Mouse (Mus musculus) hindbrain, embryonic 14.5 days (tissue): ENCODE data around the gene Zfp811. TPM values are rescaled to one million over a fixed set of nuclear protein-coding genes. Genes with fewer than 3 reads are reported as not detected.
"Not testable (repeated sequence)": the region's sequence is repeated elsewhere in the genome, so short reads cannot be mapped to it uniquely, and the experiment has no call there.

Source experiments
- ATAC-seq: fragments of 200-750 bp; cut with Nextera tagmentation; 2 replicates; pipeline ENCODE4 v1.8.0; 2017; ENCODE audit warnings: moderate number of reproducible peaks, mild to moderate bottlenecking, moderate TSS enrichment, moderate library complexity; ENCODE audit not compliant: low FRiP score
- DNase-seq: peaks from one replicate; pipeline ENCODE4 v3.0.0-alpha.2; 2015; ENCODE audit warnings: low spot score
- H3K27ac ChIP-seq: fragments of 300-500 bp; sonication (generic); 2 replicates; pipeline ENCODE4 v1.5.1; 2014; ENCODE audit warnings: mild to moderate bottlenecking, moderate library complexity
- H3K27me3 ChIP-seq: fragments of 300-500 bp; sonication (generic); 2 replicates; pipeline ENCODE4 v1.6.1; 2014; ENCODE audit warnings: mild to moderate bottlenecking, low read length, mixed read lengths; ENCODE audit not compliant: control insufficient read depth, insufficient read depth
- H3K36me3 ChIP-seq: fragments of 300-500 bp; sonication (generic); replicated peaks from 2 replicates; pipeline ENCODE4 v1.6.1; 2014; ENCODE audit not compliant: control insufficient read depth, insufficient read depth
- H3K4me1 ChIP-seq: fragments of 300-500 bp; sonication (generic); replicated peaks from 2 replicates; pipeline ENCODE4 v1.6.1; 2014; ENCODE audit warnings: antibody characterized with exemption, low read length, mixed read lengths; ENCODE audit not compliant: control insufficient read depth, insufficient read depth
- H3K4me2 ChIP-seq: fragments of 300-500 bp; sonication (generic); replicated peaks from 2 replicates; pipeline ENCODE4 v1.6.1; 2014; ENCODE audit warnings: mild to moderate bottlenecking, moderate library complexity
- H3K4me3 ChIP-seq: fragments of 300-500 bp; sonication (generic); replicated peaks from 2 replicates; pipeline ENCODE4 v1.5.1; 2014; ENCODE audit warnings: mild to moderate bottlenecking, low read length
- H3K9ac ChIP-seq: fragments of 300-500 bp; sonication (generic); 2 replicates; pipeline ENCODE4 v1.6.1; 2014
- H3K9me3 ChIP-seq: fragments of 300-500 bp; sonication (generic); 2 replicates; pipeline ENCODE4 v1.6.1; 2016; ENCODE audit warnings: low read length; ENCODE audit not compliant: control insufficient read depth
- WGBS: fragments of 180-500 bp; shearing (Covaris S2); extraction: QIAGEN DNeasy Blood & Tissue Kit; methylation state at CpG from one replicate; pipeline ENCODE4 v1.1.7; 2014; 5-methylcytosine and 5-hydroxymethylcytosine counted together
- polyA plus RNA-seq: library from polyadenylated mRNA; unstranded; fragments of >200 nt; fragmentation: Nextera tagmentation; extraction: Ambion mirVana; gene quantifications from 2 replicates; pipeline ENCODE4 v1.2.1, GENCODE M21; 2014

Zfp811 gene
- 39.8 and 46.8 TPM in 2 replicates for polyA plus RNA-seq

- WGBS: under 1% methylated on average over 17 of the region's 17 CpGs
- Histone ChIP-seq H3K27me3 (no peaks in the 10 kb centered on the region), H3K36me3 (0 out of 2 replicates have a peak, but pooled peaks cover 5% of the 10 kb centered on the region), H3K4me2 (peak within 1 kb of the TSS; percentile 78), H3K4me3 (peak within 1 kb of the TSS; percentile 64), H3K4me1 (peaks cover 30% of the 10 kb centered on the region), H3K9ac (peak within 1 kb of the TSS; percentile 94), H3K9me3 (no peaks in the 10 kb centered on the region), H3K27ac (peak within 1 kb of the TSS; percentile 94)
- ATAC-seq (peak; percentile 92), DNase-seq (peak; percentile 85)
These were observed at the start of gene Zfp811 for GRCm38 (mm10) chr17:32809544-32810374. Gene Zfp811, minus strand, starts transcription at chr17:32809931.

GRCm38 (mm10) chr17:32856713-32857112, 47.0 kb upstream of the Zfp811 start:
- WGBS: 70% methylated on average over 3 of the region's 6 CpGs
- H3K27ac ChIP-seq, H3K9me3 ChIP-seq, DNase-seq, H3K4me1 ChIP-seq, H3K4me3 ChIP-seq, ATAC-seq, H3K36me3 ChIP-seq, H3K27me3 ChIP-seq, H3K4me2 ChIP-seq, H3K9ac ChIP-seq: not testable (repeated sequence)

GRCm38 (mm10) chr17:32851581-32851980, 41.9 kb upstream of the Zfp811 start:
- no peak overlapping the region for H3K27ac ChIP-seq
- no peaks in the 10 kb centered on the region for H3K27me3 ChIP-seq
- H3K9me3 ChIP-seq: no peaks in the 10 kb centered on the region
- DNase-seq (no peak), ATAC-seq (no peak)
- H3K4me3 ChIP-seq: no peak overlapping the region
- no peaks in the 10 kb centered on the region for H3K36me3 ChIP-seq
- H3K9ac ChIP-seq: no peak overlapping the region
- 29% methylated on average over 7 of the region's 7 CpGs for WGBS
- H3K4me1 ChIP-seq: no peaks in the 10 kb centered on the region
- H3K4me2 ChIP-seq: no peak overlapping the region

GRCm38 (mm10) chr17:32841388-32841787, 31.7 kb upstream of the Zfp811 start:
- ATAC-seq (no peak), DNase-seq (no peak)
- Histone ChIP-seq H3K4me2 (no peak overlapping the region), H3K4me1 (no peaks in the 10 kb centered on the region), H3K9me3 (0 out of 2 replicates have a peak, but pooled peaks cover 8% of the 10 kb centered on the region), H3K27me3 (no peaks in the 10 kb centered on the region), H3K9ac (no peak overlapping the region), H3K36me3 (no peaks in the 10 kb centered on the region), H3K27ac (no peak overlapping the region), H3K4me3 (no peak overlapping the region)
- 29% methylated on average over 2 of the region's 2 CpGs for WGBS

- Histone ChIP-seq H3K27me3 (no peaks in the 10 kb centered on the region), H3K9me3 (0 out of 2 replicates have a peak, but pooled peaks cover 8% of the 10 kb centered on the region), H3K27ac (no peak overlapping the region), H3K4me2 (no peak overlapping the region), H3K36me3 (no peaks in the 10 kb centered on the region), H3K4me3 (no peak overlapping the region), H3K9ac (no peak overlapping the region), H3K4me1 (no peaks in the 10 kb centered on the region)
- WGBS: 49% methylated on average over 15 of the region's 15 CpGs
- no peak for ATAC-seq
- DNase-seq: no peak
These were observed 29.5 kb upstream of the Zfp811 start for GRCm38 (mm10) chr17:32839083-32839802.

- peaks cover 13% of the 10 kb centered on the region for H3K36me3 ChIP-seq
- H3K4me2 ChIP-seq: peak overlapping the region; percentile 95
- H3K9me3 ChIP-seq: no peaks in the 10 kb centered on the region
- no peaks in the 10 kb centered on the region for H3K27me3 ChIP-seq
- no peak overlapping the region for H3K27ac ChIP-seq
- DNase-seq: no peak
- H3K4me3 ChIP-seq: peak overlapping the region; percentile 73
- H3K4me1 ChIP-seq: peaks cover 8% of the 10 kb centered on the region; the same call in 1 of the 2 replicates
- no peak overlapping the region for H3K9ac ChIP-seq
- 33% methylated on average over 3 of the region's 3 CpGs for WGBS
- ATAC-seq: no peak
These were observed 20.7 kb upstream of the Zfp811 start for GRCm38 (mm10) chr17:32830418-32830782.

GRCm38 (mm10) chr17:32829540-32830417, 20.0 kb upstream of the Zfp811 start, which contains the start of gene Zfp799:
Gene Zfp799, minus strand, starts transcription at chr17:32830261.
- H3K9me3 ChIP-seq: no peaks in the 10 kb centered on the region
- peak within 1 kb of the TSS; percentile 73 for H3K4me3 ChIP-seq
- H3K27ac ChIP-seq: peak within 1 kb of the TSS; percentile 78
- ATAC-seq: peak; percentile 99
- H3K36me3 ChIP-seq: peaks cover 19% of the 10 kb centered on the region
- peaks cover 8% of the 10 kb centered on the region; the same call in 1 of the 2 replicates for H3K4me1 ChIP-seq
- no peaks in the 10 kb centered on the region for H3K27me3 ChIP-seq
- WGBS: 2% methylated on average over 35 of the region's 35 CpGs
- DNase-seq: peak; percentile 90
- peak within 1 kb of the TSS; percentile 90 for H3K9ac ChIP-seq
- peak within 1 kb of the TSS; percentile 95 for H3K4me2 ChIP-seq

GRCm38 (mm10) chr17:32816074-32816784, 6.5 kb upstream of the Zfp811 start:
- Histone ChIP-seq H3K9me3 (no peaks in the 10 kb centered on the region), H3K9ac (no peak overlapping the region), H3K4me3 (no peak overlapping the region), H3K4me1 (0 out of 2 replicates have a peak, but pooled peaks cover 2% of the 10 kb centered on the region), H3K36me3 (peaks cover 54% of the 10 kb centered on the region), H3K27me3 (no peaks in the 10 kb centered on the region), H3K27ac (peak overlapping the region; percentile 38; the same call in 1 of the 2 replicates), H3K4me2 (no peak overlapping the region)
- 83% methylated on average over 1 of the region's 1 CpGs for WGBS
- peak; percentile 52 for DNase-seq
- no peak; the same call in 1 of the 2 replicates for ATAC-seq
